Mouse (Mus musculus) frontal cortex, postnatal 36 days (tissue): ENCODE measurements around the gene Paqr3.

Experiments used
- DNase-seq, 2 experiments: peaks; one replicate each; pipeline ENCODE4 v3.0.0; 2022; ENCODE audit warnings: low spot score in 2 of 2

Gene Paqr3

GRCm38 (mm10) chr5:97111207-97111910, at the start of gene Paqr3:
Paqr3 (minus strand) TSS chr5:97111596.
- peak; percentile 97 to 99 for DNase-seq

- DNase-seq: no peak
These were observed 43.3 kb upstream of the Paqr3 start for GRCm38 (mm10) chr5:97154688-97155087.

GRCm38 (mm10) chr5:97135331-97135730, 23.9 kb upstream of the Paqr3 start:
- DNase-seq: no peak

DNA sequence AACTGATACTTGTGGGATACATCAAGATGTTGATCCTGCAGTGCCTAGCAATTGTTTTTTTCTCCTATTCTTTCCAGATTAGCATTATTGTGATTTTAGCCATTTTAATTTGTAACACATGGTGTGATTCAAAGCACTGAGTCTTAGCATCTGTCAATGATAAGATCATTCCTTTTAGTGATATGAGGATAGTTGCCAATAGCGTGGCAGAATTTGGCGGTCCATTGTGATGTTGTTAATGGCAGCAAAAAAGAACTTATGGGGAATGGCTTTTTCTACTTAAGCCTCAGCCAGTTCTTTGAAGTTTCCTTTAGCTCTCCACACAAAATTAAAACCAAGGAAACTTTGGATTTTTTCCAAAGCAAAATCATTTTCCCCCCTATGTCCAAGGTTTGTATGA, 18.2 kb upstream of the Paqr3 start:
- DNase-seq: no peak

DNA sequence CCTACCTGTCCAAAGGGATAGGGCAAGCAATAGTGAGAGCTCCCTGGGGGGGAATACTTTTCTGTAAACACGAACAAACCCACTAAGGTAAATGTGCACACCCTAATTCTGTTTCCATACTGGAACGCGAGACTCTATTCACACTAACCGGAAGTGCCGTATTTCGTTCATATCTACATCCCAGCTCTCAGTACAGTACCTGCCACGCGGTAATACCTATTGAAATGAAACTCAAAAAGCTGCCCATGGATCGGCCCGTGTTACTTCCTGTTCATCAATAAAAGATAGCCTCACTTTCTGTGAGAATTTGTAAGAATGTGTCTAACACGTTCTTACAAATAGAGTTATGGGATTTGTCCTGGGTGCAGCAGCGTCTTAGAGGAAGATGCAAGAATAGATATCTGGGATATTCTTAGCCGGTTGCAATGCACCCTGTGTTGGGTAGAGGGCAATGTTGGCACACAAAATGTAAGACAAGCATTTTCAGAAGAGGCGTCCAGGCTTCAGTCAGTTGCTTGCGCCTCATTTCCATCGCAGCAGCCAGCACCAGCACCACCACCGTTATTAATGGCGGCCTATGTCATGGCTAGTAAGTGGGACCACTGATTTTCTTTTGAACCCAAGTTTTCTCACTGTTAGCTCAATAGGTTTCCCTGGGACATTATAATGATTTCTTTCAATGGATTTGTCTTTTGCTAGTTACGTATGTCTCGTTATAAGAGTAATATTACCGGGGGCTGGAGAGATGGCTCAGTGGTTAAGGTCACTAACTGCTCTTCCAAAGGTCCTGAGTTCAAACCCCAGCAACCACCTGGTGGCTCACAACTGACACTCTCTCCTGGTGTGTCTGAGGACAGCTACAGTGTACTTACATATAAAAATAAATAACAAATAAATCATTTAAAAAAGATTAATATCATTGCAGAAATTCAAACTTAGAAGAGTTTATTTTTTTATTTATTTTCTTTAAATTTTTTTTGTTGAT, 17.1 kb upstream of the Paqr3 start:
- peak; percentile 56 to 83 for DNase-seq

DNA sequence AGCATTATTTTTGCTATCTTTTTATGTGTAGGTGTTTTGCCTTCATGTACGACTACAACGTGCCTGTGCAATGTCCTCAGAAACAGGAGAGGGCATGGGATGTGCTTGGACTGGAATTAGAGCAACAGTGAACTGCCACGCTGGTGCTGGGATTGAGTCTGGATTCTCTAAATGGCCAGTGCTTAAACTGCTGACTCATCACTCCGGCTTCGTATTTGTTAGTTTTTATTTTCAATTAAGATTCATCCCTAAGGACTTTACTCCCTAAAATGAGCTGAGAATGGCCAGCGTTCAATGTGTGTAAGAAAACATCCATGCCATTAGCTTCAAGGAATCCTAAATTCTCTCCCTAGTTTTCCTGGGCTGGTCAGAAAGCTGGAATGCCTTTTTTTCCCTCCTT, 15.9 kb upstream of the Paqr3 start:
- no peak for DNase-seq

DNA sequence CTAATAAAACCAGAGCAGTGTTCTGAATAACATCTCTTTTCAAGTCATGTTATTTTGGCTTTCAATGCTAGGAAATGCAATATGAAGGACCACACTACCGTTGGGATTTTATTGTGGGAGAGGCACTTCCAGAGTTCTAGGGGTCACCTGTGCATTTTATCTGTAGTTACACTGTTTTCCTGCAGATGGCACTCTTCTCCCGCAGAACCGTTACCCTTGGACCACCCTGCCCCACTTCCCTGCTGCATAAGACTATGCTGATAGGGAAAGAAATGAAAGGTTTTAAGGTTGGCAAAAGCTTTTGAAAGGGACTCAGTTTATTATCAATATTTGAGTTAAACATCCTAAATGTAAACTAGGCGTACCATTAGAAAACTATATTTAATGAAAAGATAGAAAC, 14.6 kb upstream of the Paqr3 start:
- DNase-seq: peak; percentile 32 to 54

GRCm38 (mm10) chr5:97125459-97125970, 14.1 kb upstream of the Paqr3 start:
- DNase-seq: no peak

DNA sequence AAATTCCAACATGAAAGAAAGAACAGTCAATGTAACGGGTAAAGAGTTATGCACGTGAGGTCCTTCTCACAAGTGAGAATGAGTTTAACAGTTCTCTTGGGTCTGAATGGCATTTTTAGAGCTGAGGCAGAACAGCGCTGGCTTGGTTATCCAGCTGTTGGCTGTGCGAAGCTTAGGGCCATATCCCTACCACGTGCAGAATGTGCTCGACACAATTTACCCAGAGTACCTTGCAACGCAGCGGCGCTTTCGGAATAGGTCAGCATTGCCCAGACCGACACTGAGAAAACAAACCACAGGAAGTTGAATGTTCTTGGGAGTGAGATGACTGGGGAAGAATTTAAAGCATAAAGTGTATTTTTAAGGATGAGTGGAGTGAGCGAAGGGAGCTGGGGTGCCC, 13.6 kb upstream of the Paqr3 start:
- no peak for DNase-seq

DNA sequence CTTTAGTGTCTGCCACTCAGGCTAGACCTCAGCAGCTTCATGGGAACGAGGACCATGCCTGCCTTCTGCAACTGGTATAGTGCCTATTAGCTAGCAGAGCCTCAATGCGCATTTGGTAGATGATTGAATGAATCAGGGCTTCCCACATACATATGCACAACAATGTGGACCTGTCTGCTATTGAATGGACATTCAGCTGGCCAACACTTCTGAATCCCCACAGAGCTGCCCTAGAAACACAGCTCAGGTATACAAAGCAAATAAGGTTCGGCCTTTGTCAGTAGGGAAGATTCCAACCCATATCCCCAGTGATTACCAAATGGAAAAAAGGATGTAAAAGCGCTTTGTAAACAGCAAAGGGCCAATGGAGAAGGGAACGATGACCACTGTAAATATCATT, 699 bp downstream of the Paqr3 start:
- DNase-seq: peak; percentile 13 to 23

DNA sequence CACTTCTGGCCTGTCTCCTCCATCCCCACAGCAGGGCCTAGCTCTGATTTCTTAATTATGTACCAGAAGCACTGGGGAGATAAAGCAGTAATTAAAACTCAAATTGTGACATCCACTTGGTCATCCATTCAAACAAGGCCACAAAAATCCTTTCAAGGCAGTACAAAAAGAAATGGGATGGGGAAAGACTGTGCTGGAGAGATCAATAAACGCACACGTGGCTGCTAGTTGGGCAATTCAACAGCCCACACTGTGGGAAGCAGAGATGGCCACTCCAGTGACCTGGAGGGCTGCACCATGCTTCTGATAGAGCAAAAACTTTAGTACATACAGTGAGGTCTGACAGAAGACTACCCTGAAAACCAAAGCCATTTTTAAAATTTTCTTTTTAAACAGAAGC, 1.3 kb downstream of the Paqr3 start:
- no peak for DNase-seq

- no peak for DNase-seq
These were observed 3.1 kb downstream of the Paqr3 start for GRCm38 (mm10) chr5:97108333-97108732.

DNA sequence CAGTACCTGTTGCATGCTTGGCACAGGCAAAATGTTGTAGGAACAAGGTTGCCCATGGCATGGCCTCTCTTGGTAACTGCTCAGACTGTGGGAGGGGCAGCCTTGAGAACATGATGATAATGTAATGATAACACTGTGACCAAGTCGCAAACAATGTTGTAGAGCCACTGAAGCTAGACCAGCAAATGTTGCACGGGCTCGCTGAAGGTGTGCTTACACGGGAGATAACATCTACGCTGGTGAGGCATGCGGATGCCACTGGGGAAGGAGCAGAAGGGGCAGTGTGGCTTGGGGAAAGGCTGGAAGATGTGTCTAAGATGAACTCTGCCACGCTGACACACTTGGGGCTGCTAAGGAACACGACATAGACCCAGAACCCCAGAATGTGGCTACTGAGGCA, 11.4 kb downstream of the Paqr3 start:
- DNase-seq: no peak

GRCm38 (mm10) chr5:97097631-97098041, 13.8 kb downstream of the Paqr3 start:
- DNase-seq: no peak

DNA sequence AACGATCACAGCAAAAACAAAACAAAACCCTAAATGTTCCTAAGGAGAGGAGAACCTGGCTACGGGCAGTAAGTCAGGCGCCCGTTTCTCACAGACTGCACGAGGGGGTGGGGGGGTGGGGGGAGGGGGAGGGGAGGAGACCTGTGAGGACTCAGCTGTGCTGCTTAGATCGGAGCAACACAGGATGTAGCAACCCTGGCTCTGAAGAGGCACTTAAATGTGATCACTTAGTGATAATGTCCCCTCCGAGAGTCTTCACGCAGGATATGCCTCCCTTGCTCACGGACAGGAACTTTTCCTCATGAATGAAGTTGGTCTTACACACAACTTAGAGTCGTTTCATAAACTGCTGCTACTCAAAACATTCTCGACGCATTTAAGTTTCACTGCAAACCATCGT, 16.1 kb downstream of the Paqr3 start:
- no peak for DNase-seq

GRCm38 (mm10) chr5:97092970-97093369, 18.4 kb downstream of the Paqr3 start:
- no peak for DNase-seq

DNA sequence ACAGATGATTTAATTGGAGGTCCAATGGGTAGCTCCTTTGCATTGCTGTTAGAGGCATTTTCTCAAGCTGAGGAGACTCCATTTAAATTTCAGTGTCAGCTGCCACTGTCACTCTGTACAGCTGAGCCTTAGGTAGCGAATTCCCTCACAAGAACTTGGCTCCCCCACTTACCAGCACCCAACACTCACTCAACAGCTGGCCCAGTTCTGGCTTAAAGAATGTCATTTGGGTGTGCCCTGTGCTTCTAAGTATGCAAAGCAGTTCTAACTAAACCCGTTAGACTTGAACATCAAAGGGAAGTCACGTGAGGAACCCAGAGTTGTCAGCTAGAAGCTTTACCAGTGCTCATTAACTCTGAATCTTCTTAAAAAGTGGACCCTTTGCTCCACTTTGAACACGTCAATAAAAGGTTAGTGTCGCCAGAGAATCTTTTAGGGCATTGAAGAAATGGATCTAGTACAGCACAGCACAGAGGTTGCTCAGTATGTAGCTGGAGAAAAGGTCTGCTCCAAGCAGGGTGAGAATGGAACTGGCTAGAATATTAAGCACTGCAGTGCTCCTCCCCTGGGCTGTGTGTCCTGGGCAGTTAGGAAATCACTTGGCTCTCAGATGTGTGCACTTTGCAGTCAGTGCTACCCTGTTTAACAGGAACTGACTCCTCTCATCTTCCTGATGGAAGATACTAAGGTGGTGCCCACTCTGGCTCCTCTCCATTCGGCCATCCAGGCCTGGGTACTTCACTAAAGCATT, 21.2 kb downstream of the Paqr3 start:
- DNase-seq: no peak

DNA sequence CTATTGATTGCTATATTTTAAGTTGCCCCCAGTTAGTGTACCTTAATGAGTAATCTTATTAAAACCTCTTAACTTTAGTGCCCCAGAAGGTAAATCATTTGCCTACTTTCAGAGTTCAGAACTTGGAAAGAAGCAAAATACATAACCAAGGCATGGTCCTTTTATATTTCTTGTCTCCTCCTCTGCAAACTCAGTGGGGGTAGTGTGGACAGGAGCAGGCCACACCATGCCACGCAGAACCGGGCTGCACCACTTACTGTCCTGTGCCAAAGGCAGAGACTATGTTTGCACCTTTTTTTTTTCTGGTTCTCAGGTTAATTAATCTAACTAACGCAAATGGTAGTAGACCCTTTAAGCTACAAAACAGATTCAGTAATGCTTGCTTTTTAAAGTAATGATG, 22.0 kb downstream of the Paqr3 start:
- no peak for DNase-seq

GRCm38 (mm10) chr5:97088231-97088630, 23.2 kb downstream of the Paqr3 start:
- no peak for DNase-seq

DNA sequence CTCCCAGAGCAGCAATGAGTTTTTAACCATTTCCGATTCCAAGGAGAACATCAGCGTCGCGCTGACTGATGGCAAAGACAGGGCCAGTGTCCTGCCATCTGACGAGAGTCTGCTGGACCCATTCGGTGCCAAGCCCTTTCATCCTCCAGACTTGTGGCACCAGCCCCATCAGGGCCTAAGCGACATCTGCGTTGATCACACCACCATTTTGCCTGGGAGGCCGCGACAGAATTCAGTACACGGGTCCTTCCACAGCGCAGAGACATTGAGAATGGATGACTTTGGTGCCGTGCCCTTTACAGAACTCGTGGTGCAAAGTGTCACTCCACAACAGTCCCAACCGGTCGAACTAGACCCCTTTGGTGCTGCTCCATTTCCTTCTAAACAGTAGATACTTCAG, 23.6 kb downstream of the Paqr3 start:
- DNase-seq: no peak

GRCm38 (mm10) chr5:97087030-97087630, 24.3 kb downstream of the Paqr3 start:
- no peak for DNase-seq

DNA sequence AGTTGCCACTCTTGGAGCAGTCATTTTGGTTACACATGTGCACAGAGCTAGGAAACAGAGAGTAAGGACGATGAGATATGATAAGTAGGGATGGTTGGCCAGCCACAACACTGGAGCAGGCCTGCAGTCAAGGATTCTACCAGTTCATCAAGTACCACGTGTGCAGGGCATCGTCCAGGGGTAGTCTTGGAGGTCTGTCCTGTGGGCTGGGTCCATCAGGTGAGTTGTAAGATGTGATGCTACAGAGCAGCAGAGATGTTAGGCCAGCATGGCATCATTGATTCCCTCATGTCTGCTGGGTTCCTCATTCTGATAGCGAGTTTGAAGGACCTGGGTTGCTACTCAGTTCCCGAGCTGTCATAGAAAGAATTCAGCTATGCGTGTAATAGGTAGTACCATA, 26.3 kb downstream of the Paqr3 start:
- DNase-seq: no peak
